Mouse (Mus musculus) gastrocnemius, postnatal 4 days (tissue): ENCODE results near the gene Gcm1. TPM values are rescaled to one million over a fixed set of nuclear protein-coding genes. Genes with fewer than 3 reads are reported as not detected.

Source experiments
- DNase-seq, 2 experiments: peaks; one replicate each; pipeline ENCODE4 v3.0.0; 2021 to 2022; ENCODE audit warnings: low spot score in 2 of 2, mixed read lengths in 2 of 2
- total RNA-seq, 2 experiments: library from RNA; stranded (reverse); gene quantifications; 2 replicates each; pipeline ENCODE4 v1.2.3; 2021

Gene Gcm1
- total RNA-seq, 2 experiments from 2014 or later = not detected

GRCm38 (mm10) chr9:78096376-78096775 is 44.7 kb downstream of the Gcm1 start:
- no peak for DNase-seq

DNA sequence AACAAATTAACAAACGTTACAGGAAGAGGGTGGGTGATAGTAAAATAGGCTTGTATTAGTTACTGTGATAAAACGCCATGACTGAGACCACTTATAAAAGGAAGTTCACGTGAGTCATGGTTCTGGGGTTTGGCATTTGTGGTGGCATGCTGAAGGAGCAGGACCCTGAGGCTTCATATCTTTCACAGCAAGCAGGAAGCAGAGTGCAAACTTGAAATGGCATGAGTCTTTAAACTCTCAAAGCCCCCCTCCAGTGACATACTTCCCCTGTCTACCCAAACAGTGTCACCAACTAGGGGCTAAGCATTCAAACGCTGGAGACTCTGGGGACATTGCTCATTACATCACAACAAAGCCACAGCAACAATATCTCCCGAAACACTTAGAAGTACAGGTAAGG is 49.2 kb downstream of the Gcm1 start:
- DNase-seq = no peak

DNA sequence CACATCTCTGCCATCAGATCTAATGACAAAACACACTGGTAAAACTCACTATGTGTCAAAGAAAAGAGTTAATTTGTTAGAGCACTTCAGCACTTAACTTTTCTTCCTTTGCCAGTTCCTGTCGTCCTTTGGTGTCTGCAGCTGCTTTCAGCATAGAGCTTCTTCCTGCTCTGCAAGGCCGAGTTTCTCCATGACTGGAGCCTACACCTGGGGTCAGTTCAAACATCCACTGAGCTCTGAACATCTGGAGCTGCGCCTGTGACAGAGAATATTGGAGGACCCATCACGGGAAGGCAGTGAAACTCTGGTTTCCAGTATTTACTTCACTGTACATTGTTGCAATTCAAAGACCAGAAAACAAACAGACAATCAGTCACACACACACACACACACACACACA is 49.7 kb downstream of the Gcm1 start:
- no peak for DNase-seq

GRCm38 (mm10) chr9:78103965-78104560 is 52.3 kb downstream of the Gcm1 start:
- DNase-seq = no peak

GRCm38 (mm10) chr9:78104973-78105372 is 53.2 kb downstream of the Gcm1 start:
- no peak for DNase-seq

- DNase-seq = no peak
Observed at GRCm38 (mm10) chr9:78105501-78105932, 53.8 kb downstream of the Gcm1 start.

GRCm38 (mm10) chr9:78106821-78107220 is 55.1 kb downstream of the Gcm1 start:
- no peak for DNase-seq

- no peak for DNase-seq
Observed at GRCm38 (mm10) chr9:78107582-78107911, 55.8 kb downstream of the Gcm1 start.

- DNase-seq = peak; percentile 55 to 83
Observed at GRCm38 (mm10) chr9:78107912-78108795, 56.4 kb downstream of the Gcm1 start.

DNA sequence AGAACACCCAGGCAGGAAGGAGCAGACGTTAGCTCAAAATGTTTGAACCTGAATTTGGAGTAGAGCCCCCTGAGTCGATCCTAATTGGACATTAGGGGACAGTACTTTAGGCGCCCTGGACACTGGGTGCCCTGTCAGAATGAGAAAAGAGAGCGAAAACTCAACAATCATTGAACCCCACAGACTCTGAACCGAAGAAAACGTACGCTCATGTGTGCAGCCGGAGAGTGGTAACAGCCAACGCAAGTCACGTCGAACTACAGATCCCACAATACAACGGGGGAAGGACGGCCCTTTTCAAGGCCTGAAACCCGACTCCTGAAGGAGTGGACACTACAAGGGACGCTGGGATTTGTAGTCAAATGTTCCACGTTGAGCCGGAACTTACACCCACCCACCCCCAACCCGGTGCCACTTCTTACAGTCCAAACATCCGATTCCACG is 57.1 kb downstream of the Gcm1 start, which contains the start of the genes Fbxo9 and Ick:
Fbxo9 (minus strand) TSS at position 270 of the 444 bp plus-strand sequence.
Ick (plus strand) TSS at position 397 of the 444 bp plus-strand sequence.
- DNase-seq = peak; percentile 69 to 82

DNA sequence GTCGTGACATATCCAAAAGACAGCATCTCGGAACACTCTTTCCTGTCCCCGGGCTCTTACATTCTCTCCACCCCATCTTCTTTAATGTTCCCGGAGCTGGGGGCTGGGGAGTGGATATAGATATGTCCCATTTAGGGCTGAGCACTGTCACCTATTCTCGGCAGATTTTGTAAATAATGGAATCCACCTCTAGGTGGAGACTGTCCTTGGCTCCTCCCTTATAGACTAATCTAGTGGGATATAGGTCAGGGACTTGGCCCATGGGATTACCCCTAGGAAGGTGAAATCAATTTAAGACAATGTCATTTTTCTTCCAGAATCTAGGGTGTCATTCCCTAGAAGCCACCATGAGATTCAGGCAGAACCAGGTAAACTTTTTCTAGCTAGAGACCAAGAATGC is 57.9 kb downstream of the Gcm1 start:
- DNase-seq = no peak

- DNase-seq = no peak
Observed at GRCm38 (mm10) chr9:78111456-78111855, 59.7 kb downstream of the Gcm1 start.

- DNase-seq = peak; percentile 88 to 92
Observed at GRCm38 (mm10) chr9:78112770-78113537, 61.2 kb downstream of the Gcm1 start.

DNA sequence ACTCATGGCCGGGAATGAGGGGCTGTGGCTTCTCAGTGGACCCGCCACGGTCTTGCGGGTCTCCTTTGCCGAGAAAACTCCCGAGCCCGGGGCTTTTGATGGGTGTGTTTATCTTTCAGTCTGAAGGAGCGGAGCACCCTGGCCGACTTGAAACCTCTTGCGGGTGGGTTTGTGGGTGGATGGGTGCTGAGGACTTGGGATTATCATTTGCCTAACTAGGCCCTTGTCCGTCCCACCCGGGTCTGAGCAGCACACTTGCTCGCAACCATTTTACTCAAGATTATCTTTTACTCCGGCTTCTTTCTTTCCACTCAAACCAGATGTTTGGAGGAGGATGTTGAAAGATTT is 61.8 kb downstream of the Gcm1 start:
- DNase-seq = no peak

Other genes starting within 250 kb of the Gcm1 start
- 10 to 100 TPM; 32.3 to 37.0 TPM for gene Elovl5, start 134.6 kb upstream of the Gcm1 start, total RNA-seq
- 10 to 100 TPM; 48.1 to 49.1 TPM for gene Fbxo9, start 57.1 kb downstream of the Gcm1 start, total RNA-seq
- gene Ick, start 57.3 kb downstream of the Gcm1 start, total RNA-seq = 10 to 100 TPM; 26.0 to 31.0 TPM
- gene Gsta4, start 130.8 kb downstream of the Gcm1 start, total RNA-seq = 1 to 10 TPM; 7.1 to 8.6 TPM
- gene Gsta1, start 178.7 kb downstream of the Gcm1 start, total RNA-seq = not detected
- gene Gm3776, start 205.2 kb downstream of the Gcm1 start, total RNA-seq = not detected
- not detected for gene Gm10639, start 238.0 kb downstream of the Gcm1 start, total RNA-seq